Mouse (Mus musculus): ENCODE measurements around the gene Cmtr2.
A peak's percentile ranks its signal among the peaks of the same experiment; 100 is the strongest.

DNA sequence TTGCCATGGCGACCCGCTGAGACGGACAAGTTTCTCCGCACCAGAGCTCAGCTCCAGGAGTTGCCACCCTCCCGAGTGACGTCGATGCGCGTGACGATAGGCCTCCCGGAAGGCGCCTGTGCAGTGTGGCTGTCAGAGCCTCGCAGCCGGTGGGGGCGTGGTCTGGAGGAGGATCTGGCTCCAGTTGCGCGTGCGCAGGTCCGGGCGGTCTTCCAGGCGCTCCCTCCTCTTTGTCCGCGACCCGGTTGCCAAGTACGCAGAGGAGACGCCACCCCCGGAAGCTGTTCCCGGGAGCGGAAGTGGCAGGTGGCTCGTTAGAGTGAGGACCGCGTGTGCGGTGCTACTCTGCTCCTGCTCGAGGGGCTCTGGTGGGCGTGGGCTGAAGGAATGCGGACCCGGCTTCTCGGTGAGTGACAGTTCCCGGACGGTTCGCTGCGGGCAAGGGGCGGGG is 2.2 kb downstream of the Cmtr2 start:
- TF ChIP-seq CTCF (IDR thresholded peaks at IDR 0.05), result no peak
- TF ChIP-seq EP300 (IDR thresholded peaks at IDR 0.05; ENCODE audit: insufficient read depth, low read depth, low read length), result no peak
- peak; percentile 65 for TF ChIP-seq POLR2A (IDR thresholded peaks at IDR 0.05; ENCODE audit: insufficient read depth, low read depth, low read length)
